Mouse (Mus musculus) liver (tissue): ENCODE measurements around the gene Lin7b.

ENCODE experiments used
- DNase-seq: peaks from one replicate; pipeline ENCODE4 v3.0.0-alpha.2; 2020; ENCODE audit warnings: mixed read lengths

The Lin7b gene

GRCm38 (mm10) chr7:45346905-45347304 lies 23.5 kb downstream of the Lin7b start:
- DNase-seq: no peak

DNA sequence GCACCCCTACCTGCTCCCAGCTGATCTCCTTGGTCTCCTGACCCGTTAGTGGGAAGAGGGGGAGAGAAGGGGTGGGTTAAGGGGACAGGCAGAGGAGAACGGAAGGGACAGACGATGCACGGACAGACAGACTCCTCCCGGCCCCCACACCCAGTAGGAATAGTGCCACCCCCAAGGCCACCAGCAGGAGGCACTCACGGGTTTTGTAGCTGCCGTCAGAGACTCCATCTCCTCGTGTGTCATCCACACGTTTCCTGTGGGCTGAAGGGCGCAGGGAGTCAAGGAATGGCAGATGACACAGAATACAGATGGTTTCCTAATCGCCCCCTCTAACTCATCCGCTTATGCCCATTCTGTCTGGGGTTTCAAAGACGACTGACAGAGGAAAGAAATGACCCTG lies 26.8 kb downstream of the Lin7b start:
- no peak for DNase-seq

- DNase-seq: no peak
These were observed 28.3 kb downstream of the Lin7b start for GRCm38 (mm10) chr7:45342081-45342480.

DNA sequence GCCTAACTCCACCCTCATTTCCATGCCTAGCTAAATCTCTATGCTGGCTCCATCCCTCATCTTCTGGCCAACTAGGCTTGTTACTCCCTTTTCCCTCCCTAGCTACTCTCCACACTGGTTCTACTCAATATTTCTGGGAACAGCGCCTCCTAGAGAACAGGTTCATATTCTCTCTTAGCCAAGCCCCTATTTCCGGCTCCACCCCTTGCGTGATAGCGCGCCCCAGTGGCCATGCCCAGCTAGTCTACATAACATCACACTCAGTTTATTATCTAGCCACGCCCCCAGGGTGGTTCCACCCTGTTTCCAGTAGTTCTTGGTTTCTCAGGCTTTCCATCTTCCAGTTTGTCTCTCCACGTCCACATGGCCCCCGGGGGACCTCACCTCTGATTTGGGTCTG lies 29.1 kb downstream of the Lin7b start:
- peak; percentile 89 for DNase-seq

DNA sequence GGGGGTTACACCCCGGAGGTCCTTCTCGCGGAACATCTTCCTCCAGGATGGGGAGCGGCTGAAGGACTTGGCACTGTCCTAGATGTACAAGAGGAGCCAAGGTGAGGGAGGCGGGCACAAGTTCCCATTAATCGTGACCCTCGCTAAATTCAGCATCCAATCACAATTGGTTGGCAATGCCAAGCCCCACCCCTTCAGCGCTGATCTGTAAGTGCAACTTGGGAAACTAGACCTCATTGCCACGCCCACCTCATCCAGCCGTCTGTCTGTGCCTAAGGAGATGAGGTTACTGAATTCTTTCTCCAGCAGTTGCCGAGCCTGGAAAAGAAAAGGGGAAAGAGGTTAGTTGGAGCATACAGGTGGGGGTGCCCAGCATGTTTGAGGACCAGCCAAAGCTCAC lies 29.7 kb downstream of the Lin7b start:
- DNase-seq: peak; percentile 84

GRCm38 (mm10) chr7:45340066-45340442 lies 30.3 kb downstream of the Lin7b start:
- no peak for DNase-seq

DNA sequence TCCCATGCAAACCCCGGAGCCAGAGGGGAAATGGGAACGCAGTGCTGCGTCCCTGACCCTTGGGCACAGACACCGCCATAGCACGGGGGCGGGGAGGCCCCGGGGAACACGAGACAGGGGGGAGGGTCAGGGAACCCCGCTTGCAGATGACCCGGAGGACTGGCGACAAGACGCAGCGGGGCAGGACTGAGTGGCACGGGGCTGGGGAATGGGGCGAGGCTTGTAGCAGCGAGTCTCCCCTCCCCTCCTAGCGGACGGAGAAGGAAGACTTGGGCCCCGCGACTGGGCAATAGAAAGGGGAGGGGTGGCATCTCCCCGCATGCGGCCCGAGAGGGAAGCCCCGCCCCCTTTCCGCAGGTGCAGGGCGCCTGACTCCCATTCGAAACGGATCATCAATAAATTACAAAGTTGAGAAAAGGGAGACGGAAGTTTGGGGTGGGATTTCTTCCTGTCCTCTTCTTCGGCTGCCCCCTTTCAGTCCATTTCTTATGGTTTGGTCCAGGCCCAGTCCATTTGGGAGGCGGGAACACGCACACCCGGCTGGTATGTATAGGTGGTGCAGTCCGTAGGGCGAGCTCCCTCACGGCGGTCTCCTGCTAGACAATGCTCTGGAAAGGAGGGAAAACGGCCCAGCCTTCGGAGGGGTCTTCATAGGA lies 30.8 kb downstream of the Lin7b start:
- peak; percentile 79 for DNase-seq

DNA sequence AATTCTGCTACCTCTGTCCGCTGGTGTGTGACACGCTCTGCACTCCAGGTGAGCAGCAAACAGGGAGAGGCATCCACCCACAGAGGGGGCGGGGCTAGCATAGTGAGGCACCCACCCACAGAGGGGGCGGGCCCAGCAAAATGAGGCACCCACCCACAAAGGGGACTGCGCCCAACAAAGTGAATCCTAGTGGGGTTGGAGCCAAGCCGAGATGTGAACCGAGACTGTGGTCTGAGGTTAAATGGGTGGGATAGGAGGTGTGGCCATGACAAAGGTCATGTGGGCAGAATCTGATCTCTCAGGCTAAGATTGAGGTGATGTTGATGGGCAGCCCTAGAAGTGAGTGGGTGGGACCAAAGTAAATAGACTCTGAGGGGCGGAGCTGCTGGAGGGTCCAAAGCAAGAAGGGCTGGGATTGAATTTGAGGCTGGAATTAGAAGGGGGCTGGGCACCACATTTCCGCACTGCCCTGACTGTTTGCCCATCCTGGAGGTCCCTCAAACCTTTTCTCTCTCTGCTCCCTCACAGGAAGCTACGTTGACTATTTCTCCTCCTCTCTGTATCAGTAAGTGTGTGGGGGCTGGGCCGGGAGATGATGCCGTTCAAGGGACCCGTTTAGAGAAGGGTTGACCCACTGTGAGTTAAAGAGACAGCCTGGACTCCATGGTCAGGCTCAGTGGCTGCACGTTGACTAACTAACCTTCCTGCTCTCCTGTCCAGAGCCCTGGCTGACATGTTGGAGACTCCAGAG lies 32.0 kb downstream of the Lin7b start:
- peak; percentile 62 for DNase-seq

DNA sequence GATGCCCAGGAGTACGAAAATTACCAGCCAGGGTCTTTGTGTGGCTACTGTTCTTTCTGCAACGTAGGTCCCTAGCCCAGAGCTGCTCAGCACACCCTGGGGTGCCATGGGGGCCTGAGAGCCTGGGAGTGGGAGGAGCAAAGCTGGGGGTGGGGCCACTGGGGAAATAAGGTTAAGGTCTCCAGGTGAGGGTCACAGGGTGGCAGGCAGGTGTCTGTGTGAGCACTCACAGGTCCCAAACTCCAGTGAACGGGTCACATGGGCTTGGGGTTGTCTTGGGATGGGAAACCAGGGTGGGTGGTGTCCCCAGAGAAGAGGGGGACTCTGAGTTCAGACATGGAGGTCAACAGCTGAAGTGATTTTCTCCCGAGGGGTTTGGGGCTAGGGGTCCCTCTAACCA lies 32.9 kb downstream of the Lin7b start:
- DNase-seq: no peak

GRCm38 (mm10) chr7:45336319-45336718 lies 34.1 kb downstream of the Lin7b start:
- no peak for DNase-seq

- DNase-seq: no peak
These were observed 35.3 kb downstream of the Lin7b start, which contains the start of gene Hrc for GRCm38 (mm10) chr7:45335056-45335455. Hrc (plus strand) TSS chr7:45335290.

GRCm38 (mm10) chr7:45334605-45335004 lies 35.8 kb downstream of the Lin7b start:
- no peak for DNase-seq

DNA sequence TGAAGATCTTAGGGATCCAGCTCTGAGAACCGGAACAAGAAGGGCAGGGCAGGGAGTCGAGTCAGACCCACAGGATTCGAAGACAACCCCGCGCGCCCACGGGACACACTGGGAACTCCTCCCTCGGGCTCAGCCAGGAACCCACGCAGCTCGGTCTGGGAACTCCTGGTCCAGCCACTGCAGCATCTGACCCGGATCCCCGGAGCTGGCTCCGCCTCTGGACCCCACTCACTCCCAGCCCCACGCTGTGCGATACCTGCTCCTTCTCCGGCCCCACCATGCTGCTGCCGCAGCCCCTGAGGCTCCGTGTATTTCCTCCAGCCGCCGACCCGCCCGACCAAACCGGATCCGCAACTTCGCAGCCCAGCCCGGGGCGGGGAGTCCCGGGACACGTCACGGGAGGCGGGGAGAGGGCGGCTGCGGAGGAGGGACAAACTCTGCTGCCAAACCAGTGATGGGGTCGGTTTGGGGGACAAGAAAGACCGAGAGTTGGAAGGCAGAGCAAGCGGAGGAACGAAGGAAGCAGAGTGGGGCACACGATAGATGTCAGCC lies 36.9 kb downstream of the Lin7b start, which contains the start of gene Trpm4:
Gene Trpm4, minus strand, starts transcription at position 350 of the 552 bp plus-strand sequence.
- peak; percentile 72 for DNase-seq

GRCm38 (mm10) chr7:45332685-45333425 lies 37.5 kb downstream of the Lin7b start:
- peak; percentile 39 for DNase-seq

- no peak for DNase-seq
These were observed 38.9 kb downstream of the Lin7b start for GRCm38 (mm10) chr7:45331502-45331901.

- no peak for DNase-seq
These were observed 41.4 kb downstream of the Lin7b start for GRCm38 (mm10) chr7:45328841-45329475.

DNA sequence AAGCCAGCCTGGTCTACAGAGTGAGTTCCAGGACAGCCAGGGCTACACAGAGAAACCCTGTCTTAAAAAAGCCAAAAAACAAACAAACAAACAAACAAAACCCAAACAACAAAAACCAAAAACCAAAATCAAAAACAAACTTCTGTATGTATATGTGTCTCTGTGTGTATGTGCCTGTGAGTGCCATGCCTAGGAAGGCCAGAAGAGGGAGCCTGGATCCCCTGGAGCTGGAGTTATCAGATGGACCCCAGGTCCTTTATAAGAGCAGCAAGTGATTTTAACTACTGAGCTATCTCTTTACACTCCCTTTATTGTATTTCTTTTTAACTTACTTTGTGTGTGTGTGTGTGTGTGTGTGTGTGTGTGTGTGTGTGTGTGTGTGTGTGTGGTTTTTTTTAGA lies 44.6 kb downstream of the Lin7b start:
- no peak for DNase-seq

DNA sequence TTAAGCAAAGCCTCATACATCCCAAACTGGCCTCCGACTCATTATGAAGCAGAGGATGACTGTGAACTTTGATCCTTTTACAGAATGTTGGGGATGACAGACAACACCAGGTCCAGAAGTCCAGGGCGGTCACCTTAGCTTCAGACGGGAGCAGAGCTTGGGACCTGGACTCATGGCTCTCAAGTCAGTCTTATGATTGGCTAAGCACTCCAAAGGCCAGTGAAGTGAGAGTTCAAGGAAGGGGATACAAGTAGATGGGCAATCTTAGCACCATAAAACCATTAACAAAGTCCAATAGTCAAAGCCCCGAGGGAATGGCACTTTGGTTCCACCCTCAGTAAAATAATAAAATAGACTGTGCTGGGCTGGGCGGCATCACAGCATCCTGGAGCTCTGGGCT lies 47.3 kb downstream of the Lin7b start:
- no peak for DNase-seq

DNA sequence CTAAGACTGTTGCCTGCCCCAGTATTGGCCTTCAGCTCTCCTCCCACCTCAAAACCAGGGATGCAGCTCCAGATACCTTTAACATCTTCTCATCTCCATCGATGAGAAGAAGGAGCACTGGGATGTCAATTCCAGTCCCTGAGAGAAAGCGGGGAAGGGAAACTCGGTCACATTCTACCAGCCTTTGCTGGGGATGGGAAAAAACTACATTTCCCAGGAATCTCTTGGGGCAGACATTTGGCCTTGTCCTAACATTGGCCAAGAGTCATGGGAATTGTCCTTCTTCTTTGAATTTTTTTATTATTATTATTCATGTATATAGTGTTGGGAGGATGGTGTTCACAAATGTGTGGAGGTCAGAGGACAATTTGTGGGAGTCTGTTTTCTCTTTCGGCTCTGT lies 48.1 kb downstream of the Lin7b start:
- DNase-seq: no peak
